Mouse (Mus musculus): ENCODE measurements around the gene Ube2l6. TPM values are rescaled to one million over a fixed set of nuclear protein-coding genes. Genes with fewer than 3 reads are reported as not detected.

Ube2l6 gene
- polyA plus RNA-seq, 1 experiment from 2014 or later: 48.2 TPM

- Histone ChIP-seq H3K4me2 (ENCODE audit: low read depth, low read length) (peak overlapping the region; percentile 91; the same call in 1 of the 2 replicates), H3K27me3 (replicated peaks; ENCODE audit: control insufficient read depth, insufficient read depth, low read length) (0 out of 2 replicates have a peak, but pooled peaks cover 6% of the 10 kb centered on the region), H3K4me3 (ENCODE audit: low read depth, low read length) (no peak overlapping the region), H3K9ac (ENCODE audit: low read depth, low read length) (no peak overlapping the region), H3K36me3 (ENCODE audit: control insufficient read depth, insufficient read depth, low read length) (no peaks in the 10 kb centered on the region), H3K4me1 (ENCODE audit: control insufficient read depth, insufficient read depth, low read length) (peaks cover 14% of the 10 kb centered on the region), H3K27ac (replicated peaks; ENCODE audit: low read depth, low read length) (no peak overlapping the region), H3K9me3 (ENCODE audit: control insufficient read depth, low read length) (no peaks in the 10 kb centered on the region)
- no peak for ATAC-seq (ENCODE audit: low read depth)
- peak; percentile 31 for DNase-seq (ENCODE audit: low spot score)
- WGBS: 27% methylated on average over 9 of the region's 9 CpGs
Observed at GRCm38 (mm10) chr2:84837817-84838592, 39.4 kb downstream of the Ube2l6 start.

- H3K4me2 ChIP-seq (ENCODE audit: low read depth, low read length): peak within 1 kb of the TSS; percentile 91
- H3K4me3 ChIP-seq (ENCODE audit: low read depth, low read length): peak within 1 kb of the TSS; percentile 66
- 0 out of 2 replicates have a peak, but pooled peaks cover 6% of the 10 kb centered on the region for H3K27me3 ChIP-seq (replicated peaks; ENCODE audit: control insufficient read depth, insufficient read depth, low read length)
- H3K9ac ChIP-seq (ENCODE audit: low read depth, low read length): peak within 1 kb of the TSS; percentile 83
- DNase-seq (ENCODE audit: low spot score) (no peak), ATAC-seq (ENCODE audit: low read depth) (no peak)
- WGBS: 15% methylated on average over 10 of the region's 10 CpGs
- no peaks in the 10 kb centered on the region for H3K36me3 ChIP-seq (ENCODE audit: control insufficient read depth, insufficient read depth, low read length)
- H3K9me3 ChIP-seq (ENCODE audit: control insufficient read depth, low read length): no peaks in the 10 kb centered on the region
- H3K27ac ChIP-seq (replicated peaks; ENCODE audit: low read depth, low read length): peak within 1 kb of the TSS; percentile 88; the same call in 1 of the 2 replicates
- H3K4me1 ChIP-seq (ENCODE audit: control insufficient read depth, insufficient read depth, low read length): peaks cover 14% of the 10 kb centered on the region
Observed at GRCm38 (mm10) chr2:84838593-84838949, 39.9 kb downstream of the Ube2l6 start, which contains the start of gene Slc43a1. Gene Slc43a1 (plus strand): TSS chr2:84838850.

DNA sequence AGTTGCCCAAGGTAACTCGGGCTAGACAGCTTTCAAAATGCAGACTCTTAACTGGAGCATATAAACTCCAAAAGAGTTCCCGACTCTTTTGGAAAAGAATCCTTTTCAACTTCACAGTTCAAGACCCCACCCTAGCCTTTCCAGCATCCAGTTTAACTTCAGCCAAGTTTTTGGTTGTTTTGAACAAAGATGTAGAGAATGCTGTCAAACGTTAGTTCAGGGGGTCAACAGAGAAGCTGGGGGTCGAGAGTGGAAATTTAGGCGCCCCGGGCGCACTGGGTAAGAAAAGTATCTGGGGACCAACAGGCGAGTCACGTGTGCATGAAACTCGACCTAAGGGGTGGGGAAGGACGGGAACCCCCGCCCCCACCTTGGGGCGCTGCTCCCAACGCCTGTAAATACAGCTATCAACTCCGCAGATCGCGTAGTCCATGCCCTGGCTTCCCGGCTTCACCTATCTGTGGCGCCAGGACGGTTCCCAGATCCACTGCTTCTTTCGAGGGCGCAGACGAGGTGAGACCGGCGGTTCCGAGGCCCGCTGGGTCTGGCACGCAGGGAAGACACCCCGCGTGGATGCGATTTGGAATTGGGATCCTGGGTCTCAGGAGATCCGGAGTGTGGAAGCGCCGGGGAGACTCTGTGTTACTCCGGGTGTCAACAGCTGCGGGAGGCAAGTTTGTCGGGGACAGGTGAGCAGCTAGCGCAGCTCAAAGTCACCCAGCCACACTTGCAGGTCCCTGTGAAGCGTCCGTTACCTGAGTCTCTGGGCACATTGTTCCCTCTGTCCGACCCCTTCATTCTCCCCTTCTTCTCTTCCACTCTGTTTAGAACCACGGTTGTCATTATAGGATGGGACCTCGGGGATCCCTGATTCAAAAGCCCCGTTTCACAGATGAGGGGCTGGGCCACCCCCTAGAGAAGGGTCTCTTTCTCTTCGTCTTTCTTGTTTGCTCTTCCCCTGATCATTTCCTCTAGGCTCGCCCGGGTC is 40.7 kb downstream of the Ube2l6 start:
- Histone ChIP-seq H3K9me3 (ENCODE audit: control insufficient read depth, low read length) (no peaks in the 10 kb centered on the region), H3K27ac (replicated peaks; ENCODE audit: low read depth, low read length) (peak overlapping the region; percentile 88), H3K27me3 (replicated peaks; ENCODE audit: control insufficient read depth, insufficient read depth, low read length) (0 out of 2 replicates have a peak, but pooled peaks cover 6% of the 10 kb centered on the region), H3K36me3 (ENCODE audit: control insufficient read depth, insufficient read depth, low read length) (no peaks in the 10 kb centered on the region), H3K4me2 (ENCODE audit: low read depth, low read length) (peak overlapping the region; percentile 91), H3K9ac (ENCODE audit: low read depth, low read length) (peak overlapping the region; percentile 83), H3K4me3 (ENCODE audit: low read depth, low read length) (peak overlapping the region; percentile 66), H3K4me1 (ENCODE audit: control insufficient read depth, insufficient read depth, low read length) (peaks cover 14% of the 10 kb centered on the region)
- peak; percentile 39 for ATAC-seq (ENCODE audit: low read depth)
- WGBS: under 1% methylated on average over 44 of the region's 47 CpGs
- DNase-seq (ENCODE audit: low spot score): peak; percentile 80

DNA sequence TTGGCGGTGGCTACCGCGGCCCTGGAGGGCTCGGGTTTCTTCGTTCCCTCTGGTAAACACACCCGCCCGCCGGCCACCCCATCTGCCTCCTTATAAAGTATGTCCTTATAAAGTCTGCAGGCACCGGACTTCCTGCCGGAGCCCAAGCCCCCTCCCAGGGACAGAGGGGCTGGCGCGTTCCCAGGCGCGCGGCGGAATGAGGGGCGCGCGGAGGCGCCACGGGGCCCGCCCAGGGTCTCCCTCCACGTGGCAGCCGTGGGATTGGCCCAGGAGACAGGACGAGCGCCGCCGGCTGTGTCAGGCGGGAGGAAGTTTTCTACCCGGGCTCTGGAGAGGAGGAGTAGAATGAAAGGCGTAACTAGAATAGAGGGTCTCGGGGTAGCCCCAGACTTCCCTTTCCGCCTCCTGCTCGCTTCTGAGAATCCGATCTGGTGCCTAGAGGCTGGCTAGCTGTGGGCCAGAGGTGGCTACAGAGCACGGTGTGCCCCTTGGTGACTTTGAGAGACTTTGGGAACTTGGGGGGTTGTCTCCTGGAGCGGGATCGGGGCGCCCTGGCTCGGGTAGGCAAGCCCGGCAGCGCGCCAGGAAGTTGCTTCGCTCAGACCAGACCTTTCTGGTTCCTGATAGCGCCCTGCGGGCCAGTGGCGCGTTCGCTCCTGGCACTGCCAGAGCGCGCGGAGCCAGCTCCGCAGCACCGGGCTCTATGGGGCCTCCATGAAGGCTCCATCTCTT is 41.6 kb downstream of the Ube2l6 start:
- ATAC-seq (ENCODE audit: low read depth) (peak; percentile 92), DNase-seq (ENCODE audit: low spot score) (peak; percentile 92)
- Histone ChIP-seq H3K4me2 (ENCODE audit: low read depth, low read length) (peak overlapping the region; percentile 91), H3K27me3 (replicated peaks; ENCODE audit: control insufficient read depth, insufficient read depth, low read length) (0 out of 2 replicates have a peak, but pooled peaks cover 6% of the 10 kb centered on the region), H3K9ac (ENCODE audit: low read depth, low read length) (peak overlapping the region; percentile 83), H3K4me1 (ENCODE audit: control insufficient read depth, insufficient read depth, low read length) (peaks cover 14% of the 10 kb centered on the region), H3K27ac (replicated peaks; ENCODE audit: low read depth, low read length) (peak overlapping the region; percentile 88), H3K4me3 (ENCODE audit: low read depth, low read length) (peak overlapping the region; percentile 66), H3K36me3 (ENCODE audit: control insufficient read depth, insufficient read depth, low read length) (no peaks in the 10 kb centered on the region), H3K9me3 (ENCODE audit: control insufficient read depth, low read length) (no peaks in the 10 kb centered on the region)
- under 1% methylated on average over 36 of the region's 54 CpGs for WGBS

DNA sequence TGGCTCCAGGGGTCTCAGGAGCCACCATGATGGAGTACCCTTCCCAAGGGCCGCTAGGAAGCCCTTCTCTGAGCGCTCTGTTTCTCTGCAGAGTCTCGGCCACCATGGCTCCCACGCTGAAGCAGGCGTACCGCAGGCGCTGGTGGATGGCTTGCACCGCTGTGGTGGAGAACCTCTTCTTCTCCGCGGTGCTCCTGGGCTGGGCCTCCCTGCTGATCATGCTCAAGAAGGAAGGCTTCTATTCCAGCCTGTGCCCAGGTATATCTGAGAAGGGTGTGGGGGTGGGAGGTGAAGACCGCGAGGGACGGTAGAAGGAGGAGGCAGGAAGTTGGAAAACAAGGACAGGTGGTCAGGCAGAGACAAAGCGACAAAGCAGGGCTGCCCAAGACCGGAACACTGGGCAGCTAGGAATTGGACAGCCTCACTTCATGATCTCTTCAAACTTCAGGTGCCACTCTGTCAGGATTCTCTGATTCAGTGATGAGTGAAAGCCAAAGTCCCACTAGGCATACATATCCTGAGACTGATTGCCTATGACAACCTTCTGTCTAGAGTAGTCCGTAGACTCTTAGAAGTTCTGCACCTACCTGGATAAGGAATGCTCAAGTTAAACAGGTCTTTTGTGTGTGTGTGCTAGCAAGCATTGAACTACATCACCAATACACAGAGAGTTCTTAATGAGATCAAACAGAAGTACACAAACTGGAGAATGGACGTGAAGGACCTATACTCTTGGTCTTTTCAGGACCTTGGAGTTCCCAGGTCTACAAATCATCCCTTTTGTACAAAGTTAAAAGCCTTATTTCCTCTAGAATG is 42.3 kb downstream of the Ube2l6 start:
- no peaks in the 10 kb centered on the region for H3K36me3 ChIP-seq (ENCODE audit: control insufficient read depth, insufficient read depth, low read length)
- DNase-seq (ENCODE audit: low spot score) (no peak), ATAC-seq (ENCODE audit: low read depth) (no peak)
- no peaks in the 10 kb centered on the region for H3K9me3 ChIP-seq (ENCODE audit: control insufficient read depth, low read length)
- H3K4me2 ChIP-seq (ENCODE audit: low read depth, low read length): peak overlapping the region; percentile 91
- 7% methylated on average over 17 of the region's 17 CpGs for WGBS
- peak overlapping the region; percentile 88 for H3K27ac ChIP-seq (replicated peaks; ENCODE audit: low read depth, low read length)
- H3K4me1 ChIP-seq (ENCODE audit: control insufficient read depth, insufficient read depth, low read length): peaks cover 14% of the 10 kb centered on the region
- H3K27me3 ChIP-seq (replicated peaks; ENCODE audit: control insufficient read depth, insufficient read depth, low read length): 0 out of 2 replicates have a peak, but pooled peaks cover 6% of the 10 kb centered on the region
- peak overlapping the region; percentile 66 for H3K4me3 ChIP-seq (ENCODE audit: low read depth, low read length)
- peak overlapping the region; percentile 83 for H3K9ac ChIP-seq (ENCODE audit: low read depth, low read length)

- H3K27ac ChIP-seq (replicated peaks; ENCODE audit: low read depth, low read length): no peak overlapping the region
- H3K4me2 ChIP-seq (ENCODE audit: low read depth, low read length): peak overlapping the region; percentile 91
- no peak for DNase-seq (ENCODE audit: low spot score)
- no peaks in the 10 kb centered on the region; the same call in 1 of the 2 replicates for H3K36me3 ChIP-seq (ENCODE audit: control insufficient read depth, insufficient read depth, low read length)
- peak overlapping the region; percentile 66; the same call in 1 of the 2 replicates for H3K4me3 ChIP-seq (ENCODE audit: low read depth, low read length)
- no peak for ATAC-seq (ENCODE audit: low read depth)
- H3K9ac ChIP-seq (ENCODE audit: low read depth, low read length): no peak overlapping the region
- 0 out of 2 replicates have a peak, but pooled peaks cover 6% of the 10 kb centered on the region for H3K27me3 ChIP-seq (replicated peaks; ENCODE audit: control insufficient read depth, insufficient read depth, low read length)
- peaks cover 14% of the 10 kb centered on the region for H3K4me1 ChIP-seq (ENCODE audit: control insufficient read depth, insufficient read depth, low read length)
- H3K9me3 ChIP-seq (ENCODE audit: control insufficient read depth, low read length): no peaks in the 10 kb centered on the region
Observed at GRCm38 (mm10) chr2:84841905-84842304, 43.3 kb downstream of the Ube2l6 start.

GRCm38 (mm10) chr2:84843654-84844053 is 45.0 kb downstream of the Ube2l6 start:
- no peak overlapping the region for H3K27ac ChIP-seq (replicated peaks; ENCODE audit: low read depth, low read length)
- no peak overlapping the region for H3K9ac ChIP-seq (ENCODE audit: low read depth, low read length)
- H3K36me3 ChIP-seq (ENCODE audit: control insufficient read depth, insufficient read depth, low read length): no peaks in the 10 kb centered on the region; the same call in 1 of the 2 replicates
- no peak overlapping the region for H3K4me3 ChIP-seq (ENCODE audit: low read depth, low read length)
- DNase-seq (ENCODE audit: low spot score) (no peak), ATAC-seq (ENCODE audit: low read depth) (no peak)
- H3K27me3 ChIP-seq (replicated peaks; ENCODE audit: control insufficient read depth, insufficient read depth, low read length): 0 out of 2 replicates have a peak, but pooled peaks cover 1% of the 10 kb centered on the region
- WGBS: 66% methylated on average over 6 of the region's 6 CpGs
- no peak overlapping the region for H3K4me2 ChIP-seq (ENCODE audit: low read depth, low read length)
- H3K4me1 ChIP-seq (ENCODE audit: control insufficient read depth, insufficient read depth, low read length): peaks cover 12% of the 10 kb centered on the region
- no peaks in the 10 kb centered on the region for H3K9me3 ChIP-seq (ENCODE audit: control insufficient read depth, low read length)

All from embryonic facial prominence, embryonic 14.5 days (tissue).